Mouse (Mus musculus): Measurements from ENCODE around the gene Fam78a. TPM values are rescaled to one million over a fixed set of nuclear protein-coding genes. Genes with fewer than 3 reads are reported as not detected.
"Not testable (repeated sequence)": the region's sequence is repeated elsewhere in the genome, so short reads cannot be mapped to it uniquely, and the experiment has no call there.

Gene Fam78a
- polyA plus RNA-seq, 2 experiments, result 8.9 to 9.8 TPM

DNA sequence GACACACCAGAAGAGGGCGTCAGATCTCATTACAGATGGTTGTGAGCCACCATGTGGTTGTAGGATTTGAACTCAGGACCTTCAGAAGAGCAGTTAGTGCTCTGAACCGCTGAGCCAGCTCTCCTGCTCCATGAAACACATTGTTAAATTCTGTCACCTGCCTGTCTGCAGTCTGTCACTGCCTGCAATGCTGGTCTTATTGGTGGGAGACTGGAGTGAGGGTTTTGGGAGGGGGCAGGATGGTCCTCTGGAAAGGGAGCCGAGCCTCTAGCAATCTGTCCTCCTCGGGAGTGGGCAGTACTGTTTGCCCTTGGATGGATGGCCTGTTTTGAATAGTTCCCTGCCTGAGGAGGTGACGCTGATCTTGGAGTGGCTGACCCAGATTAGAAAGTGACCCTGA is 40.8 kb downstream of the Fam78a start:
- Histone ChIP-seq H3K4me1 (replicated peaks; ENCODE audit: control insufficient read depth in 2 of 2, insufficient read depth in 2 of 2, low read length in 1 of 2) (no peaks in the 10 kb centered on the region), H3K9me3 (ENCODE audit: control insufficient read depth, low read length) (no peaks in the 10 kb centered on the region), H3K27ac (no peak overlapping the region), H3K4me2 (ENCODE audit: low read depth) (no peak overlapping the region), H3K4me3 (ENCODE audit: insufficient read depth in 1 of 2, low read depth in 2 of 2, low read length in 2 of 2) (no peak overlapping the region), H3K9ac (replicated peaks) (no peak overlapping the region), H3K27me3 (ENCODE audit: control insufficient read depth, insufficient read depth, low read length) (no peaks in the 10 kb centered on the region), H3K36me3 (replicated peaks; ENCODE audit: control insufficient read depth, insufficient read depth, low read depth) (peaks cover 27% of the 10 kb centered on the region)
- DNase-seq (ENCODE audit: low read depth in 3 of 3, low spot score in 3 of 3) (no peak), ATAC-seq (ENCODE audit: insufficient read depth) (no peak)
- TF ChIP-seq CTCF (IDR thresholded peaks at IDR 0.05; ENCODE audit: low read depth) (no peak), EP300 (IDR thresholded peaks at IDR 0.05; ENCODE audit: low read depth) (no peak)
- 71% methylated on average over 5 of the region's 5 CpGs for WGBS (ENCODE audit: insufficient replicate concordance)

GRCm38 (mm10) chr2:32041087-32041486 is 43.6 kb downstream of the Fam78a start:
- TF ChIP-seq EP300 (IDR thresholded peaks at IDR 0.05; ENCODE audit: low read depth) (no peak), CTCF (IDR thresholded peaks at IDR 0.05; ENCODE audit: low read depth) (no peak)
- WGBS (ENCODE audit: insufficient replicate concordance), result 80% methylated on average over 2 of the region's 2 CpGs
- Histone ChIP-seq H3K9ac (replicated peaks) (no peak overlapping the region), H3K4me3 (ENCODE audit: insufficient read depth in 1 of 2, low read depth in 2 of 2, low read length in 2 of 2) (no peak overlapping the region), H3K4me1 (replicated peaks; ENCODE audit: control insufficient read depth in 2 of 2, insufficient read depth in 2 of 2, low read length in 1 of 2) (no peaks in the 10 kb centered on the region), H3K4me2 (ENCODE audit: low read depth) (no peak overlapping the region), H3K27ac (no peak overlapping the region), H3K36me3 (replicated peaks; ENCODE audit: control insufficient read depth, insufficient read depth, low read depth) (peaks cover 10% of the 10 kb centered on the region), H3K27me3 (ENCODE audit: control insufficient read depth, insufficient read depth, low read length) (no peaks in the 10 kb centered on the region), H3K9me3 (ENCODE audit: control insufficient read depth, low read length) (no peaks in the 10 kb centered on the region)
- ATAC-seq (ENCODE audit: insufficient read depth) (no peak), DNase-seq (ENCODE audit: low read depth in 3 of 3, low spot score in 3 of 3) (no peak)

DNA sequence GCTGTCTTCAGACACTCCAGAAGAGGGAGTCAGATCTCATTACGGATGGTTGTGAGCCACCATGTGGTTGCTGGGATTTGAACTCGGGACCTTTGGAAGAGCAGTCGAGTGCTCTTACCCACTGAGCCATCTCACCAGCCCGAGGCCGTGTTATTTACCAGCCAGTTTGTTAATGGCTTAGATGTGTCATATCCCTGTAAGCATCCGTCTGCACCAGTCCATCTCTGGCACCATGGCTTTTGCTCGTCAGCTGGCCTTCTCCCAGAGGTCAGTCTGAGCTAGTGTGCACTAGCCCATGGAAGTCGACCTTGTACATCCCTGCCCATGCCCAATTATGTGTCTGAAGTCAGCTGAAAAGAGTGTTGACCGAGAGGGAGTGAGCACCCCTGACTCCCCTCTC is 44.0 kb downstream of the Fam78a start:
- 82% methylated on average over 9 of the region's 9 CpGs for WGBS (ENCODE audit: insufficient replicate concordance)
- ATAC-seq (ENCODE audit: insufficient read depth), result not testable (repeated sequence)

DNA sequence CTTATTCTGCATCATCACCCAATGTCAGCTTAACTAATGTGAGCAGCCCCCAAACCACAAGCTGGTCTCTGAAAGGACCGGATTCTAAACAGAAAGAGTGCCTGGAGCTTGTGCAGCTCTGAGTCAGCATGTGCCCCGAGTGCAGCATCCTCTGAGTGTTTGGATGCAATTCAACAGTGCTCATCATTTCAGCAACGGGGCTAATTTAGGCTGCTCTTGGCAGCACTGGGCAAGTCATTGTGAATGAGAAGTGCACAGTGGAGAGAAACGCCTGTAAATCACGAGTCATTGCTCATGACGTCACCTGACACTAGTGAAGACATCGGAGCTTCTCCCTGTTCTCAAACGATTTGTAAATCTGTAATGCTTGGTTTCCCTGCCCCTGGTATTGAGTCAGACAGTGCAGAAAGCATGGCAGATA is 46.0 kb downstream of the Fam78a start:
- DNase-seq (ENCODE audit: low read depth in 3 of 3, low spot score in 3 of 3) (no peak), ATAC-seq (ENCODE audit: insufficient read depth) (no peak)
- peaks cover 24% of the 10 kb centered on the region for H3K36me3 ChIP-seq (replicated peaks; ENCODE audit: control insufficient read depth, insufficient read depth, low read depth)
- no peaks in the 10 kb centered on the region for H3K4me1 ChIP-seq (replicated peaks; ENCODE audit: control insufficient read depth in 2 of 2, insufficient read depth in 2 of 2, low read length in 1 of 2)
- no peak overlapping the region for H3K9ac ChIP-seq (replicated peaks)
- H3K9me3 ChIP-seq (ENCODE audit: control insufficient read depth, low read length), result no peaks in the 10 kb centered on the region
- H3K27ac ChIP-seq, result no peak overlapping the region
- H3K4me3 ChIP-seq (ENCODE audit: insufficient read depth in 1 of 2, low read depth in 2 of 2, low read length in 2 of 2), result no peak overlapping the region
- no peaks in the 10 kb centered on the region for H3K27me3 ChIP-seq (ENCODE audit: control insufficient read depth, insufficient read depth, low read length)
- H3K4me2 ChIP-seq (ENCODE audit: low read depth), result no peak overlapping the region
- TF ChIP-seq EP300 (IDR thresholded peaks at IDR 0.05; ENCODE audit: low read depth) (no peak), CTCF (IDR thresholded peaks at IDR 0.05; ENCODE audit: low read depth) (no peak)
- 72% methylated on average over 8 of the region's 8 CpGs for WGBS (ENCODE audit: insufficient replicate concordance)

More for the DNA sequence above, 44.0 kb downstream of the Fam78a start:
- not testable (repeated sequence) for H3K9ac ChIP-seq (replicated peaks); H3K4me1 ChIP-seq (replicated peaks; ENCODE audit: control insufficient read depth in 2 of 2, insufficient read depth in 2 of 2, low read length in 1 of 2); H3K9me3 ChIP-seq (ENCODE audit: control insufficient read depth, low read length); H3K36me3 ChIP-seq (replicated peaks; ENCODE audit: control insufficient read depth, insufficient read depth, low read depth); H3K4me2 ChIP-seq (ENCODE audit: low read depth); H3K4me3 ChIP-seq (ENCODE audit: insufficient read depth in 1 of 2, low read depth in 2 of 2, low read length in 2 of 2); H3K27ac ChIP-seq; H3K27me3 ChIP-seq (ENCODE audit: control insufficient read depth, insufficient read depth, low read length); DNase-seq (ENCODE audit: low read depth in 3 of 3, low spot score in 3 of 3)

DNA sequence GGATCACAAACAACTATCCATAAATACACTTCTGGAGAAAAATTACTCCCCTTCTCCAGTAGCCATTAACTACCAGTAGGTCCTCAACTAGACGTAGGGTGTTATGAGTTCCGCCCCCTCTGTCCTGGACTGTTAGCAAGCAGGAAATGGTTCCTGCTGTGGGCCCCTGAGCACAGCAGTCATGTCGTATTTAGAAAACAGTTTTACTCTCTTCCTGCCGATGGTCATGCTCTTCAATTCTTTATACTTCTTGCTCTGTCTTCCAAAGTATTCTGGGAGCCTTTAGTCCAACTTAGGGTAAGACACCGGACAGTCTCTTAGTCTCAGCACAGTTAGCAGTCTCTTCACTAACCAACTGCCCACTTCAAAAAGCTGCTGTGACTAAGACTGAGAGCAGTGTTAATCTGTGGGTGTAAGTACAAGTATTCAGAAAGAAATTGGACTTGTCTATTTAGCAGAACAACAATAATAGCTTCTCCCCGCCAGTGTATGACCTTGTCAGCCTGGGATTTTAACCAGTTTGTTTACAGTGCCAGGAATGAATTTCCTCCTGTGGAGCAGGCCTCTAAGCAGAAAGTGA is 47.3 kb downstream of the Fam78a start:
- WGBS (ENCODE audit: insufficient replicate concordance), result 42% methylated on average over 6 of the region's 6 CpGs
- Histone ChIP-seq H3K4me1 (replicated peaks; ENCODE audit: control insufficient read depth in 2 of 2, insufficient read depth in 2 of 2, low read length in 1 of 2) (no peaks in the 10 kb centered on the region), H3K4me3 (ENCODE audit: insufficient read depth in 1 of 2, low read depth in 2 of 2, low read length in 2 of 2) (no peak overlapping the region), H3K27ac (no peak overlapping the region), H3K9me3 (ENCODE audit: control insufficient read depth, low read length) (no peaks in the 10 kb centered on the region), H3K9ac (replicated peaks) (no peak overlapping the region), H3K27me3 (ENCODE audit: control insufficient read depth, insufficient read depth, low read length) (no peaks in the 10 kb centered on the region), H3K36me3 (replicated peaks; ENCODE audit: control insufficient read depth, insufficient read depth, low read depth) (peaks cover 29% of the 10 kb centered on the region), H3K4me2 (ENCODE audit: low read depth) (no peak overlapping the region)
- TF ChIP-seq EP300 (IDR thresholded peaks at IDR 0.05; ENCODE audit: low read depth) (no peak), CTCF (IDR thresholded peaks at IDR 0.05; ENCODE audit: low read depth) (no peak)
- DNase-seq (ENCODE audit: low read depth in 3 of 3, low spot score in 3 of 3), result no peak
- ATAC-seq (ENCODE audit: insufficient read depth), result no peak

Measured in liver, embryonic 14.5 days (tissue).